Mouse (Mus musculus) left cerebral cortex, postnatal 14 days (tissue): Measurements from ENCODE around the gene Brinp1. TPM values are rescaled to one million over a fixed set of nuclear protein-coding genes. Genes with fewer than 3 reads are reported as not detected.
"Not testable (repeated sequence)": the region's sequence is repeated elsewhere in the genome, so short reads cannot be mapped to it uniquely, and the experiment has no call there.

ENCODE experiments used
- DNase-seq, 2 experiments: peaks; one replicate each; pipeline ENCODE4 v3.0.0; 2021 to 2022; ENCODE audit warnings: low spot score in 2 of 2, mixed read lengths in 1 of 2
- intact Hi-C: fragments of 180-260 bp; cut with DNase I; formaldehyde crosslinking; loops from one replicate; pipeline ENCODE4 v1.15.1; 2025
- total RNA-seq, 2 experiments: library from RNA; stranded (reverse); gene quantifications; 2 replicates each; pipeline ENCODE4 v1.2.3; 2021

Brinp1 gene
- total RNA-seq, 2 experiments from 2014 or later: 280 to 309 TPM

GRCm38 (mm10) chr4:68864668-68865067, 89.5 kb downstream of the Brinp1 start:
- intact Hi-C loops: no loop called here
- DNase-seq: no peak

- DNase-seq: no peak
- intact Hi-C loops: no loop called here
Observed at GRCm38 (mm10) chr4:68856868-68857267, 97.3 kb downstream of the Brinp1 start.

GRCm38 (mm10) chr4:68849671-68850070, 104.5 kb downstream of the Brinp1 start:
- intact Hi-C loops: no loop called here
- peak in 1 of 2 experiments; percentile 31 for DNase-seq

- DNase-seq: no peak
- intact Hi-C loops: no loop called here
Observed at GRCm38 (mm10) chr4:68846976-68847375, 107.2 kb downstream of the Brinp1 start.

GRCm38 (mm10) chr4:68845964-68846363, 108.2 kb downstream of the Brinp1 start:
- DNase-seq: peak in 1 of 2 experiments; percentile 40
- intact Hi-C loops: no loop called here

GRCm38 (mm10) chr4:68813997-68814396, 140.2 kb downstream of the Brinp1 start:
- intact Hi-C loops, DNase-seq: not testable (repeated sequence)

GRCm38 (mm10) chr4:68806502-68806901, 147.7 kb downstream of the Brinp1 start:
- intact Hi-C loops: no loop called here

GRCm38 (mm10) chr4:68801923-68802855, 152.0 kb downstream of the Brinp1 start:
- peak in 1 of 2 experiments; percentile 60 for DNase-seq
- intact Hi-C loops: no loop called here

More at GRCm38 (mm10) chr4:68806502-68806901, 147.7 kb downstream of the Brinp1 start:
- no peak for DNase-seq

- no peak for DNase-seq
- intact Hi-C loops: no loop called here
Observed at GRCm38 (mm10) chr4:68790003-68790402, 164.2 kb downstream of the Brinp1 start.

- no peak for DNase-seq
- intact Hi-C loops: no loop called here
Observed at GRCm38 (mm10) chr4:68788477-68788999, 165.7 kb downstream of the Brinp1 start.

GRCm38 (mm10) chr4:68787642-68788041, 166.6 kb downstream of the Brinp1 start:
- intact Hi-C loops: no loop called here
- DNase-seq: no peak

GRCm38 (mm10) chr4:68768256-68768655, 185.9 kb downstream of the Brinp1 start:
- peak in 1 of 2 experiments; percentile 40 for DNase-seq

GRCm38 (mm10) chr4:68767393-68767792, 186.8 kb downstream of the Brinp1 start:
- DNase-seq: no peak
- intact Hi-C loops: loop anchor here (10.0 kb wide), 1 partner anchor 177 kb away; no protein-coding TSS in a partner anchor

More at GRCm38 (mm10) chr4:68768256-68768655, 185.9 kb downstream of the Brinp1 start:
- intact Hi-C loops: loop anchor here (10.0 kb wide), 1 partner anchor 177 kb away; no protein-coding TSS in a partner anchor

GRCm38 (mm10) chr4:68765772-68766573, 188.2 kb downstream of the Brinp1 start:
- DNase-seq: peak; percentile 62 to 69
- intact Hi-C loops: loop anchor here (10.0 kb wide), 1 partner anchor 179 kb away; no protein-coding TSS in a partner anchor

- intact Hi-C loops: loop anchor here (10.0 kb wide), 1 partner anchor 180 kb away; no protein-coding TSS in a partner anchor
Observed at GRCm38 (mm10) chr4:68764937-68765336, 189.3 kb downstream of the Brinp1 start.

GRCm38 (mm10) chr4:68720983-68721382, 233.2 kb downstream of the Brinp1 start:
- no peak for DNase-seq
- intact Hi-C loops: no loop called here

More at GRCm38 (mm10) chr4:68764937-68765336, 189.3 kb downstream of the Brinp1 start:
- no peak for DNase-seq
